Mouse (Mus musculus): ENCODE measurements at regions not wholly inside any gene's neighbourhood (a gene's known extent, or its start where the extent isn't known, plus 50 kb on each side); places are given as distances from the start of the nearest gene placed in this dataset.

DNA sequence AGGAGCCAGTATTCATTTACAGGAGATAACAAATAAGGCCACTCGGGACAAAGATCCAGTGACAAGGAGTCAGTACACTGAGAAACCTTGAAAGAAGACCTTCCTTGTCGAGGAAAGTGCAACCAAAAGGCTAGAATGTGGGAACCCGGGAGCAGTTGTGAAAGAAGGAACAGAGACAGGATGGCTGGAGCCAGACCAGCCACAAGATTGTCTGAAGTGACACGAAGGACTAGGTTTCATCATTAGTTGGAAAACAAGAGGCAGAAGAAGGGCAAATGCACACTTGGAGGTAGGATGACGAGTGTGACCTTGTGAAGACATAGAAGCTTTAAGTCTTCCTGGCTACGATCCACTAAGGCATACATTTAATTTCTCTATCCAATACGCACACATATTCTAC, 54.6 kb upstream of the Nampt start:
- TF ChIP-seq CTCF (IDR thresholded peaks at IDR 0.05; ENCODE audit: control insufficient read depth, insufficient read depth, insufficient read length), result no peak
- no peak for TF ChIP-seq CEBPB (IDR thresholded peaks at IDR 0.05; ENCODE audit: low read depth)
